Comparison of ENCODE assay signal across 27 mouse cellular contexts in the genomic region with DNA sequence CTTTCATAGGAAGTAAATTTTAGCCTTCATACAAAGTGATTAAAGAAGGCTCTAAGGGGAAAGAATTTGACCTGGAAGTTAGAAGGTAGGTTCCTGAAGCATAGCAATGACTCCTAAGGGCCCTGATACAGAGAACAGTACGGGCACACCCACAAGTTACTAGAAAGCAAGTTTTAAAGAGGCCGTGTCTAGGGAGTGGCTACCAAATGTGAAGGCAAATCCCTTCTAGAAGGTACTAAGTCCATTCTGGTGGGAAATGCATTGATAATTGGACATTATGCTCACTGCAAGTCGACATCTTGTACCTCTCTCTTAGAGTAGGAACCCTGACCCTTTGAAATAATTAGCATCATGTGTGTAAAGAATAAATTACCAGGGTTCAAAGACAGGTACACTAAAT. TPM values are rescaled to one million over a fixed set of nuclear protein-coding genes. Genes with fewer than 3 reads are reported as not detected.
DNase-seq lines count a peak whose midpoint lies in the region; ATAC-seq and TF ChIP-seq lines count a peak whose summit lies in the region.
"Had no signal": no experiment of that assay in that cellular context is flagged by ENCODE, and none has a peak within 500 bp of the region (broad histone marks: within the 10 kb centered on the region; RNA-seq: fewer than 3 reads in every experiment).

No protein-coding gene starts in this region.

- 0 out of 2 replicates have a peak overlapping the region, but pooled peaks have one; percentile 17 for H3K27ac ChIP-seq in lung, embryonic 16.5 days (ENCODE audit: low read length)
- H3K27ac ChIP-seq in intestine, embryonic 15.5 days = no peak overlapping the region
- H3K27ac ChIP-seq in intestine, postnatal 0 days (ENCODE audit: low read depth, low read length) = 0 out of 2 replicates have a peak overlapping the region, but pooled peaks have one; percentile 1
- H3K27ac ChIP-seq in stomach, postnatal 0 days (replicated peaks) = no peak overlapping the region
- H3K27ac ChIP-seq: embryonic facial prominence, embryonic 13.5 days; embryonic facial prominence, embryonic 15.5 days; forebrain, embryonic 10.5 days; forebrain, embryonic 12.5 days had no signal

- H3K9me3 ChIP-seq in lung, embryonic 16.5 days (ENCODE audit: control insufficient read depth, low read length) = no peaks in the 10 kb centered on the region
- H3K9me3 ChIP-seq in intestine, embryonic 15.5 days = no peaks in the 10 kb centered on the region
- no peaks in the 10 kb centered on the region for H3K9me3 ChIP-seq in intestine, postnatal 0 days (ENCODE audit: control insufficient read depth)
- H3K9me3 ChIP-seq in stomach, postnatal 0 days (ENCODE audit: control insufficient read depth, low read length) = no peaks in the 10 kb centered on the region
- H3K9me3 ChIP-seq: embryonic facial prominence, embryonic 13.5 days; embryonic facial prominence, embryonic 15.5 days; forebrain, embryonic 10.5 days; forebrain, embryonic 12.5 days had no signal

- no peak for DNase-seq in lung, postnatal 10 days
- DNase-seq in ovary, postnatal 14 days (ENCODE audit: low spot score) = no peak
- DNase-seq in stomach, postnatal 0 days (ENCODE audit: low spot score) = no peak
- no peak for DNase-seq in thymus, postnatal 36 days
- DNase-seq: adrenal gland, adult 8-10 months; adrenal gland, postnatal 14 days; adrenal gland, postnatal 36 days; cerebellum, adult 11 months; cerebellum, adult 18-20 months; cerebellum, adult 8-10 months; cerebellum, adult 9-11 months; cerebellum, postnatal 14 days; cerebellum, postnatal 36 days; embryo, embryonic 11 days had no signal

- no peak for ATAC-seq in lung, embryonic 16.5 days (ENCODE audit: low read depth)
- ATAC-seq in intestine, embryonic 15.5 days = peak; percentile 74
- peak; percentile 63 for ATAC-seq in intestine, postnatal 0 days
- no peak for ATAC-seq in stomach, postnatal 0 days (ENCODE audit: low FRiP score, low TSS enrichment)
- ATAC-seq: activated CD4-positive, CD25-positive, alpha-beta regulatory T cell, adult 4 months; forebrain, embryonic 14.5 days; forebrain, embryonic 16.5 days had no signal

- no peaks in the 10 kb centered on the region for H3K27me3 ChIP-seq in lung, embryonic 16.5 days (ENCODE audit: control insufficient read depth, insufficient read depth, low read depth, low read length)
- H3K27me3 ChIP-seq in intestine, embryonic 15.5 days (replicated peaks) = no peaks in the 10 kb centered on the region
- no peaks in the 10 kb centered on the region for H3K27me3 ChIP-seq in intestine, postnatal 0 days (replicated peaks; ENCODE audit: control insufficient read depth, insufficient read depth, low read length)
- no peaks in the 10 kb centered on the region for H3K27me3 ChIP-seq in stomach, postnatal 0 days (ENCODE audit: control insufficient read depth, insufficient read depth, low read length)
- H3K27me3 ChIP-seq: embryonic facial prominence, embryonic 13.5 days; embryonic facial prominence, embryonic 15.5 days; forebrain, embryonic 12.5 days had no signal

- H3K4me2 ChIP-seq in lung, embryonic 16.5 days (ENCODE audit: low read depth, low read length) = no peak overlapping the region
- H3K4me2 ChIP-seq in intestine, embryonic 15.5 days (replicated peaks) = no peak overlapping the region
- H3K4me2 ChIP-seq in intestine, postnatal 0 days (replicated peaks; ENCODE audit: low read depth) = no peak overlapping the region
- H3K4me2 ChIP-seq in stomach, postnatal 0 days (replicated peaks; ENCODE audit: low read depth) = no peak overlapping the region
- H3K4me2 ChIP-seq: embryonic facial prominence, embryonic 13.5 days; embryonic facial prominence, embryonic 15.5 days; forebrain, embryonic 12.5 days had no signal

- H3K4me3 ChIP-seq in lung, embryonic 16.5 days (ENCODE audit: low read length) = no peak overlapping the region
- no peak overlapping the region for H3K4me3 ChIP-seq in intestine, embryonic 15.5 days (replicated peaks)
- no peak overlapping the region for H3K4me3 ChIP-seq in intestine, postnatal 0 days (ENCODE audit: low read depth, low read length)
- no peak overlapping the region for H3K4me3 ChIP-seq in stomach, postnatal 0 days (ENCODE audit: low read depth, low read length)
- H3K4me3 ChIP-seq: embryonic facial prominence, embryonic 13.5 days; embryonic facial prominence, embryonic 15.5 days; erythroblast, embryonic 14.5 days; forebrain, embryonic 10.5 days; forebrain, embryonic 12.5 days had no signal

- H3K9ac ChIP-seq in lung, embryonic 16.5 days (ENCODE audit: low read length) = no peak overlapping the region
- H3K9ac ChIP-seq in intestine, embryonic 15.5 days = no peak overlapping the region
- no peak overlapping the region for H3K9ac ChIP-seq in intestine, postnatal 0 days (ENCODE audit: low read depth, low read length)
- no peak overlapping the region for H3K9ac ChIP-seq in stomach, postnatal 0 days (ENCODE audit: low read length)
- H3K9ac ChIP-seq: embryonic facial prominence, embryonic 13.5 days; embryonic facial prominence, embryonic 15.5 days; forebrain, embryonic 12.5 days had no signal

- no peaks in the 10 kb centered on the region for H3K4me1 ChIP-seq in lung, embryonic 16.5 days (replicated peaks; ENCODE audit: control insufficient read depth, insufficient read depth, low read length)
- no peaks in the 10 kb centered on the region for H3K4me1 ChIP-seq in intestine, embryonic 15.5 days (replicated peaks)
- H3K4me1 ChIP-seq in intestine, postnatal 0 days (replicated peaks; ENCODE audit: control insufficient read depth, insufficient read depth, low read length) = no peaks in the 10 kb centered on the region
- no peaks in the 10 kb centered on the region for H3K4me1 ChIP-seq in stomach, postnatal 0 days (replicated peaks; ENCODE audit: control insufficient read depth, insufficient read depth)
- H3K4me1 ChIP-seq: embryonic facial prominence, embryonic 13.5 days; embryonic facial prominence, embryonic 15.5 days; forebrain, embryonic 10.5 days; forebrain, embryonic 12.5 days had no signal

- TF ChIP-seq CTCF in intestine, postnatal 0 days (IDR thresholded peaks at IDR 0.05; ENCODE audit: low read depth) = no peak
- TF ChIP-seq CTCF in stomach, postnatal 0 days (IDR thresholded peaks at IDR 0.05; ENCODE audit: low read depth) = no peak

- WGBS in lung, embryonic 16.5 days = 77% methylated on average over 3 of the region's 3 CpGs
- WGBS in intestine, embryonic 15.5 days = 68% methylated on average over 3 of the region's 3 CpGs
- WGBS in intestine, postnatal 0 days = 41% methylated on average over 3 of the region's 3 CpGs
- 79% methylated on average over 3 of the region's 3 CpGs for WGBS in stomach, postnatal 0 days

- H3K36me3 ChIP-seq in lung, embryonic 16.5 days (ENCODE audit: control insufficient read depth, insufficient read depth, low read length) = no peaks in the 10 kb centered on the region
- H3K36me3 ChIP-seq in intestine, embryonic 15.5 days = no peaks in the 10 kb centered on the region
- no peaks in the 10 kb centered on the region for H3K36me3 ChIP-seq in intestine, postnatal 0 days (ENCODE audit: control insufficient read depth, insufficient read depth)
- no peaks in the 10 kb centered on the region for H3K36me3 ChIP-seq in stomach, postnatal 0 days (ENCODE audit: control insufficient read depth, insufficient read depth, low read length)
- H3K36me3 ChIP-seq: embryonic facial prominence, embryonic 13.5 days; embryonic facial prominence, embryonic 15.5 days; forebrain, embryonic 10.5 days; forebrain, embryonic 12.5 days had no signal

- no peak for TF ChIP-seq EP300 in stomach, postnatal 0 days (optimal IDR thresholded peaks at IDR 0.05)

RNA-seq across cellular contexts. Expression of a gene that starts 47.7 kb away (rescaled TPM):
- polyA plus RNA-seq in lung, embryonic 16.5 days (2015; fragmentation: Nextera tagmentation; extraction: Ambion mirVana) = 1.6 and 2.4 TPM in 2 replicates
- polyA plus RNA-seq in intestine, embryonic 15.5 days (2015; fragmentation: Nextera tagmentation; extraction: Ambion mirVana) = 0.90 and 0.91 TPM in 2 replicates
- polyA plus RNA-seq in intestine, postnatal 0 days (2015; fragmentation: Nextera tagmentation; extraction: Ambion mirVana) = 2.1 and 2.6 TPM in 2 replicates
- 0.23 and 0.30 TPM in 2 replicates for polyA plus RNA-seq in stomach, postnatal 0 days (2015; fragmentation: Nextera tagmentation; extraction: Ambion mirVana)

RNA-seq across cellular contexts. Expression of a gene that starts 48.1 kb away (rescaled TPM):
- polyA plus RNA-seq in lung, embryonic 16.5 days (2015; fragmentation: Nextera tagmentation; extraction: Ambion mirVana) = not detected in 2 replicates
- not detected in 2 replicates for polyA plus RNA-seq in intestine, embryonic 15.5 days (2015; fragmentation: Nextera tagmentation; extraction: Ambion mirVana)
- polyA plus RNA-seq in intestine, postnatal 0 days (2015; fragmentation: Nextera tagmentation; extraction: Ambion mirVana) = not detected in 2 replicates
- not detected in 2 replicates for polyA plus RNA-seq in stomach, postnatal 0 days (2015; fragmentation: Nextera tagmentation; extraction: Ambion mirVana)
- polyA plus RNA-seq: activated CD4-positive, CD25-positive, alpha-beta regulatory T cell, adult 4 months; C2C12; embryonic facial prominence, embryonic 11.5 days; embryonic facial prominence, embryonic 13.5 days; embryonic facial prominence, embryonic 15.5 days; erythroblast, embryonic 14.5 days; forebrain, embryonic 10.5 days; forebrain, embryonic 12.5 days; forebrain, embryonic 14.5 days; forebrain, embryonic 16.5 days had no signal

Comparison
In these comparisons a context has a peak if more than half of its experiments do, and no peak if none do; other contexts are left out.
1. H3K27ac ChIP-seq: peak in lung, embryonic 16.5 days (single experiment) and intestine, postnatal 0 days (single experiment); none in intestine, embryonic 15.5 days (single experiment) and stomach, postnatal 0 days (single experiment).
2. ATAC-seq: peak in intestine, embryonic 15.5 days (single experiment) and intestine, postnatal 0 days (single experiment); none in lung, embryonic 16.5 days (single experiment) and stomach, postnatal 0 days (single experiment).